Mouse (Mus musculus): ENCODE measurements around the gene Wdr18. TPM values are rescaled to one million over a fixed set of nuclear protein-coding genes. Genes with fewer than 3 reads are reported as not detected.

Gene Wdr18
- 10 to 100 TPM; 54.5 to 63.1 TPM for total RNA-seq (2023)

DNA sequence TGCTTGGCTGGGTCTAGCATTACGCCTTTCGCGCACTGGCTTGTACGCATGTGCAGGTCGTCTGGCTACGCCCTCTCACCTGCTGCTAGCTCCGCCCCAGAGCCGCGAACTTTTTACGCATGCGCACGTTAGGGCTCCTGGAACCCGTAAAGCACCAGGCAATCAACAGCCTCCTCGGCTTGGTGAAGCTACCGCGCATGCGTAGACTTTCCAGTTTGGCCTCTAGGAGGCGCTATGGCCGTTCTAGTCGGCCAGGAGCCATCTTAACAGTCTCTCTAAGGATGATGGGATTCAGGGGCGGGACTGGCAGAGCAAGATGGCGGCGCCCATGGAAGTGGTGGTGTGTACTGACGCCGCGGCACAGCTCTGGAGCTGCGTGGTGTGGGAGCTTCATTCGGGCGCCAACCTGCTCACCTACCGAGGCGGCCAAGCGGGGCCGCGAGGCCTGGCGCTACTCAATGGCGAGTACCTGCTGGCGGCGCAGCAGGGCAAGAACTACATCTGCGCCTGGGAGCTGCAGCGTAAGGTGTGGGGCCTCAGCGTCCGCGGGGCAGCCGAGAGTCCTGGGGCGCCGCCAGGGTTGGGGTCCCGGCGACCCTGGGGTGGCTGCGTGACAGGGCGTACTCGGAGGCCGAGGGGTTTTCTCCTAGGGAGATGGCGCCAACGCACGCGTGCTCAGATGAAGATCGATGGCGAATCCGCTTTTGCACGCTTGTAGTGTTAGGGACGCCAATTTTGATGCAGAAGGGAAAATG lies at the start of gene Wdr18:
Wdr18 (plus strand) TSS at position 306 of the 755 bp plus-strand sequence.

DNA sequence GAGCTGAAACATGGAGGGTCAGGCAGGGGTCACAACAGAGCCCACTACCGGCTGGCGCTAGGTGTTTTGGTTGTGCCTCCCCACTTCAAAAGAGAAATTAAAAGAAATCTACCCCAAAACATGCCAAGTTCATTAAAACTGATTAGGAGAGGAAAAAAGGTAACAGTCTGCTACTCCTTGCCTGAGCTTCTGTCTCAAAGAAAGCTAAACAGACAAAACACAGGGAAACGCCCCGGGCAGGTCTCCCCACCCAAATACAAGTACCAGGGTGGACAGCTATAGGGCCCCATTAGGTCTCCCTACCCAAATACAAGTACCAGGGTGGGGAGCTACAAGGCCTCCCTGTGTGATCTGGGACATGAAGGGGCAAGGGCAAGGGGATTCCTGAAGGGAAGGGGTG lies 49.4 kb upstream of the Wdr18 start, which contains the start of gene Gm26602:
Gm26602 (plus strand) TSS at position 301 of the 400 bp plus-strand sequence.

DNA sequence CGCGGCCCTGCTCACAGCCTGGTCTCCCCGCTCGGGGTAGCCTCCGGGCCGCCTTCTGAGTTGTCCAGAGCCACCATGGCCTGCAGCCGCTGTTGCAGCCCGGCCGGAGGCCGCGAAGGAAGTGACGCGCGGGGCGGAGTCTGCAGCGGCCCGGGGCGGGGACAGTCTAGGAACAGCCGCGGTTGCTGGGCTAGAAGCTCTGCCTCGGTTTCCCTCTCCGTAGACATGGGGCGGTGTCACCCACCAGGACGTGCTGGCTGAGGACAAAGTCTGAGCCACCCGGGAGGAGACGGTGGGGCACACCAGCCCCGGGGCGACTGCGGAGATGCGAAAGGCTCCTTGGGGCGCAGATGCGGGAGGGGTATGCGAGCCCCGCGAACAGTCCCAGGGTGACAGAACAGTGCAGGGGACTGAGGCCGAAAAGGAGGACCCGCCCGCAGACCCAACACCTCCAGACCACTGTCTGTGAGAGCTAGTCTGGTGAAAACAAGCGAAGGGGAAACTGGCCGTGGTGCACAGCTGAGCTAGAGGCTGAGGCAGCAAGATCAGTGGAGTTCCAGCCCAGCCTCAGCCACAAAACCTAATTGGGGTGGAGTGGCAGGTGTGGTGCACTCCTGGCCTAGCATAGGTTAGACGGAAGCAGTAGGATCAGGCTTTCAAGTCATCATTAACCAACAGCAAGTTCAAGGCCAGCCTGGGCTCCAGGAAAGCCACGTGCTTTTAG lies 43.0 kb upstream of the Wdr18 start, which contains the start of gene Kiss1r:
Kiss1r (plus strand) TSS at position 164 of the 724 bp plus-strand sequence.

DNA sequence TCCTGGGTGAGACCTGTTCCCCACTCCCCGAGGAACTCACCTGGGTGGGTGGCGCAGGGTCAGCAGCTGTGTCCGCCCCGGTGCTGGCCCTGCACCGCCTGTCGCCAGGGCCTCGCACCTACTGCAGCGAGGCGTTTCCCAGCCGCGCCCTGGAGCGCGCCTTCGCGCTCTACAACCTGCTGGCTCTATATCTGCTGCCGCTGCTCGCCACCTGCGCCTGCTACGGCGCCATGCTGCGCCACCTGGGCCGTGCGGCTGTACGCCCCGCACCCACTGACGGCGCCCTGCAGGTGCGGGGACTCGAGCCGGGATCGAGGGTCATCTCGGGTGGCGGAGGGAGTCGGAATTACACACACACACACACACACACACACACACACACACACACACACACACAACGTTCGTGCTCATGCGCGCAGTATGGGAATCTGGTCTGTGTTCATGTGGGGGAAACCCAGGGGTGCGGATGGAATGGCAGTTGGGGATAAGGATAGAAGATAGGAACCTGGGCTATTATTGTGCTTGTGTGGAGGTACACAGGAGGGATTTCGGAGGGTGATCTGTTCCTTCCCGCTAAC lies 38.9 kb upstream of the Wdr18 start, which contains the start of gene R3hdm4:
R3hdm4 (minus strand) TSS at position 251 of the 578 bp plus-strand sequence.

DNA sequence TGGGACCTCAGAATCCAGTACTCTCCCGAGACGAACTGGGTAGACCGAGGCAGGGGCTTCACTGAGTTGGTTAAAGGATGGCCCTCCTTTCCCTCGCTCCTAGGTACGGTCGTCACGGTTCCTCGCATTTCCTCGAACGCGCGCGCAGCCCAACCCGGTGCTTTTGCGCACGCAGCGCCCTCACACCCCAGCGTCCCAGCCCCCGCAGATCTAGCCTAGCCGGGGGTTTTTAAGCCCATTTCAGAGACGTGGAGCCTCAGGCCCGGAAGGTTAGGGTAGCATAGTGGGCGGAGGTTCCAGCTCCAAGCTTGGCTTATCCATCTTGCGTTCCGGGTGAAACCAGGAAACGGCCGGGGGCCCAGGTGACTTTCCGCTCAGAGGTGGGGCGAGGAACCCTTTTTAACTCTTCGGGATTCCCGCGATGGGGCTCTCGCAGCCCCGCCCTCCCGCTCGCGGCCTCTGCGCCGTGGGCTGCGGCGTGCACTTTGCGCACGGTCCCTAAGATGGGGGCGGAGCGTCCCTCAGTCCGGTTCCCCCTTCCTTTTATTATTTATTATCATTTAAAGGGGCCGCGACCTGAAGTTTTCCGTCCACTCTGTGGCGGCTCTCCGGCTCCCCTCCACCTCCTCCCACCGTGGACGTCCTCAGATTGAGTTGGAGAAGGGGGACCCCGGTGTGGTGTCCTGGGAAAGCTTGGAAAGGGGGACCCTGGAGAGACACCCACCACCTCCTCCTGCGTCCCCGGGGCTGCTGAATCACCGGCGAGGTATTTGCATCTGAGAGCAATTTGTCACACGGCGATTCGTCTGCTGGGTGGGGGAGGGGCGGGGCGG lies 33.2 kb upstream of the Wdr18 start, which contains the start of gene Arid3a:
Arid3a (plus strand) TSS at position 553 of the 833 bp plus-strand sequence.

DNA sequence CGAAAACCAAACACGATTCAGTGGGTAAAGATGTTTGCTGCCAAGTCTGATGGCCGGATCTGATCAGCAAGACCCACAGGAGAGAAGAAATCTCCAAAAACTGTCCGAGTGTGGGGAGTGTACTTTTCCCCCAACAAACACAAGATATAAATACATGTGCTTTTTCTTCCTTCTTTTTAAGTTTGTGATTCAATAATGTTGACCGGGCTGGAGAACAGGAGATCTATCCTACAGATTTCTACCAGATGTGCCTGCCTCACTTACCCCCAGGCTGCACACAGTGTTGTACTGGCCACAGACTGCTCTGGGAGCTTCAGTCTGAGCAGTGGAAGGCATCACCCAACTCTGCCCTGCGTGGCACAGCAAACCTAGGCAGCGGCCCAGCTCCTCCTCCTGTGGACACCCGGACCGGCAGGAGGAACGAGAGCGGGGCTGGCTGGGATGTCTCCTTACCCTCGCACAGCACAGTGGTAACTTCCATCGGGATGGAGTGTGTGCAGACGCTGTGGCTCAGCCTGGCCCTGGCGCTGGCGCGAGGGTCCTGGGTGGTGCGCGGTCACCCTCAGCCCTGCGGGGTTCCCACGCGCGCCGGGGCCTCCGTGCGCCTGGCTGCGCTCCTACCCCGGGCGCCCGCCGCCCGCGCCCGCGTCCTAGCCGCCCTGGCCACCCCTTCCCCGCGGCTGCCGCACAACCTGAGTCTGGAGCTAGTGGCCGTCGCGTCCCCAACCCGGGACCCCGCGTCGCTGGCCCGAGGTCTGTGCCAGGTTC lies 10.6 kb downstream of the Wdr18 start, which contains the start of gene Grin3b:
Grin3b (plus strand) TSS at position 301 of the 768 bp plus-strand sequence.

DNA sequence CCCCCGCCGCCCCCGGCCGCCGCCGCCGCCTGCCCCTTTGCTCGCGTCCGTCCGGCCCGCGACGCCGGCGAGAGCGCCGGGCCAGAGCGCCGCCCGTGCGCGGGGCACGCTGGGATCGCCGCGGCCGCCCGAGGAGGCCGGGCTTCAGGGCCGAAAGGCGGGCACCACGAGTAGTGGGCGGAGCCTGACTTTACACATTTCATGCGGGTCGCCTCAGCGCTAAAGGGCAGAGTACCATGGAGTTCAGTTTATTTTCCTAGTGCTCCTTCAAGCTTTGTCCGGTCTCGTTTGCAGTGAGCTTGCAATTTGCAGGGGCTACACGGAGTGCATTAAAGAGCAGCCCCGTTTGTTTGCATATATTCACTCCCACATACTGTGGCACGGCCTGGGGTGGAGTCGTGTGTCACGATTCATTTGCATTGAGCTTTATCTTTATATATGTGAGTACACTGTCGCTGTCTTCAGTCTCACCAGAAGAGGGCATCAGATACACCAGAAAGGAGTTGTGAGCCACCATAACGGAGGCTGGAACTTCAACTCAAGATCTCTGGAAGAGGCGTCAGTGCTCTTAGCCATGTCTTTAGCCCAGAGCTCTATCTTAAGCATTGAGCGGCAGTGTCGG lies 24.4 kb downstream of the Wdr18 start, which contains the start of gene Tmem259:
Tmem259 (minus strand) TSS at position 136 of the 622 bp plus-strand sequence.

DNA sequence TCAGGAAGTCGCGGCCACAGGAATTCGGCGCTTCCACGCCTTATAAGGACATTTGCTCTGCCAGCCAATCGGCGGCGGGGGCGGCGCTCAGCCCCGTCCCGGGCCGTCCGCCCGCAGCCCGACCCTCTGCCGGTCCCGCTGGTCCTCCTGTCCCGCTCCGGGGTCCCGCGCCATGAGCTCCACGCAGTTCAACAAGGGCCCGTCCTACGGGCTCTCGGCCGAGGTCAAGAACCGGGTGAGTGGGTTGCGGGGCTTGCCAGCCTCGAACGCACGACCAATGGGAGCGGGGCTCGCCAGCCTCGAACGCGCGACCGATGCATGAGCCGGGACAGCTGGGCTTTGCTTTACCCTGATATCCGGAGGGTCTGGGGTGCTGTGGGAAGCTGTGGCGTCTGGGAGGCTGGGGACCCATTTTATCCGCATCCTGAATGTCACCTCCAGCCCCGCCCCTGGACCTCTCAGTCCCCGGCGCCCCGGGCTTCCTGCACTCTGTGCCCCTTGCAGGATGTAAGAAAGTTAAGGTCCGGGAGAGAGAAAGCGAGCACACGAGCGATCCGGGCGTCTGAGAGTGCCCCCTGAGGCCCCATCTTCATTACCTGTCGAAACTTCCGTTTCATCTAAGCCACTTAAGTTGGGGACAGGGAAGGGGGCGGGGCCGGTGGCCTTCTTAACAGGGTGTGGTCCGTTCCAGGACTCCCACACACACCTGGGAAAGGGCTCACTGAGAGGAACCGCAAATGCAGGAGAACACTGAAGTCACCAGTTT lies 28.7 kb downstream of the Wdr18 start, which contains the start of gene Cnn2:
Cnn2 (plus strand) TSS at position 79 of the 766 bp plus-strand sequence.

DNA sequence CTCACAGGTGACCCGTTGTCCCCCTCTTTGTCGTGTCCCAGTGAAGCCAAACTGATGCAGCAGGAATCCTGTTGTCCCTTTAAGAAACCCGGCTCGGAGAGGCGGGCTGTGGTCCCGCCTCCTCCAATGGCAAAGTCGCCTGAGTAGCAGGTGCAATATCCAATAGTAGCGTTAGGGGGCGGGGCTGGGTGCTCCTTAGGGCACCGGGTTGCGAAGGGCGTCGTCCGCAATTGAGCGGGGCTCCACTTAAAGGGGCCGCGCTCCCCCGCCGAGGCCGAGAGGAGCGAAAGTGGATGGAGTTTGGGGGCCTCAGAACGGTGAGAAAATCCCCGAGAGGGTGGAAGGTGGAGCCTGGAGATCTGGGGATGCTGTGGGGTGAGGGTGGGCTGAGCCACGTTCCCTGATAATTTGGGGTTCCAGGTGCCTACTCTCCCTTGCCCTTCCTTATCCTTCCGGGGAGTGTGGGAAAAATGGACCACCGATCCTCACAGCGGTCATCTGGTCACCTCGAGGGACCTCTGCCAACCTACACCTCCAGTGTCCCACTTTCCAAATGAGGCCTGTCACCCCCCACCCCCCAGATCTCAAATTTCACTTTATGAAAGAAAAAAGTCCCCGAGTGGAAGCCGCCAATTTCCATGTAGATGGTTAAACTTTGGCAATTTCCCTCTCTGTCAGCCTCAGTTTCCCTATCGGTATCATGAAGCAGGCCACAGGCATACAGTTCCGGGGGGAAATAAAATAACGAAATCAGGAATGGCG lies 36.5 kb downstream of the Wdr18 start, which contains the start of gene Abca7:
Abca7 (plus strand) TSS at position 223 of the 762 bp plus-strand sequence.

DNA sequence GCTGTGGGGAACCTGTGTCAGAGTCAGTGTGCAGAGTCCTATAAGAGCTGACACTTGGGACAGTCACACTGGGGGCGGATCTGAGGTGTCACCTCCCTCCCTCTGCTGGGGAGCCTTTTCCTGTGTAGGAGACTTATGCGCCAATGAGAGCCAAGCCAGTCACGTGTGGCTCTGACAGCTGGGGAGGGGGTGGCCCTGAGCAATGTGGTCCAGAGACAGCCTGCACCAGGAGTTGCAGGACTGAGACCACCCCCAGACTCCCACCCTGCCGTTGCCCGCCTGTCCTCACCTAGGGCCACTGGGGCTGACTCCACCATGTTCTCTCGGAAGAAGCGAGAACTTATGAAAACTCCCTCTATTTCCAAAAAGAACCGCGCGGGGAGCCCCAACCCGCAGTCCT lies 56.6 kb downstream of the Wdr18 start, which contains the start of gene Arhgap45:
Arhgap45 (plus strand) TSS at position 143 of the 400 bp plus-strand sequence.

Other genes starting within 250 kb of the Wdr18 start
- under 1 TPM; 0.18 to 0.23 TPM for gene Hcn2, start 243.5 kb upstream of the Wdr18 start, total RNA-seq (2023)
- gene Polrmt, start 213.6 kb upstream of the Wdr18 start, total RNA-seq (2023), result 10 to 100 TPM; 59.1 to 62.3 TPM
- gene Fgf22, start 205.1 kb upstream of the Wdr18 start, total RNA-seq (2023), result not detected
- gene Rnf126, start 193.2 kb upstream of the Wdr18 start, total RNA-seq (2023), result 10 to 100 TPM; 63.3 to 64.6 TPM
- gene Fstl3, start 182.9 kb upstream of the Wdr18 start, total RNA-seq (2023), result 1 to 10 TPM in 1 of 2 experiments, under 1 TPM in 1; 0.56 to 1.4 TPM
- gene Prss57, start 169.2 kb upstream of the Wdr18 start, total RNA-seq (2023), result not detected
- gene Palm, start 166.6 kb upstream of the Wdr18 start, total RNA-seq (2023), result 1 to 10 TPM; 3.0 to 4.1 TPM
- gene Misp, start 139.2 kb upstream of the Wdr18 start, total RNA-seq (2023), result not detected
- 100 to 1,000 TPM; 649 to 687 TPM for gene Ptbp1, start 105.7 kb upstream of the Wdr18 start, total RNA-seq (2023)
- not detected for gene Prtn3, start 85.7 kb upstream of the Wdr18 start, total RNA-seq (2023)
- gene Plppr3, start 85.5 kb upstream of the Wdr18 start, total RNA-seq (2023), result not detected
- gene Elane, start 73.9 kb upstream of the Wdr18 start, total RNA-seq (2023), result under 1 TPM in 1 of 2 experiments, not detected in 1; 0.58 TPM
- gene Cfd, start 69.3 kb upstream of the Wdr18 start, total RNA-seq (2023), result not detected
- 10 to 100 TPM; 62.1 to 71.7 TPM for gene Med16, start 51.2 kb upstream of the Wdr18 start, total RNA-seq (2023)
- gene Gm26602, start 49.3 kb upstream of the Wdr18 start, total RNA-seq (2023), result not detected
- gene Kiss1r, start 43.2 kb upstream of the Wdr18 start, total RNA-seq (2023), result 1 to 10 TPM in 1 of 2 experiments, under 1 TPM in 1; 0.98 to 1.2 TPM
- 100 to 1,000 TPM in 1 of 2 experiments, 10 to 100 TPM in 1; 99.7 to 103 TPM for gene R3hdm4, start 38.9 kb upstream of the Wdr18 start, total RNA-seq (2023)
- 10 to 100 TPM in 1 of 2 experiments, 1 to 10 TPM in 1; 9.3 to 12.5 TPM for gene Arid3a, start 33.1 kb upstream of the Wdr18 start, total RNA-seq (2023)
- under 1 TPM in 1 of 2 experiments, not detected in 1; 0.89 TPM for gene Grin3b, start 10.6 kb downstream of the Wdr18 start, total RNA-seq (2023)
- gene Tmem259, start 24.2 kb downstream of the Wdr18 start, total RNA-seq (2023), result 100 to 1,000 TPM; 152 to 155 TPM
- gene Cnn2, start 28.4 kb downstream of the Wdr18 start, total RNA-seq (2023), result 100 to 1,000 TPM; 509 to 532 TPM
- 10 to 100 TPM; 75.4 to 82.6 TPM for gene Abca7, start 36.3 kb downstream of the Wdr18 start, total RNA-seq (2023)
- 100 to 1,000 TPM; 853 to 885 TPM for gene Arhgap45, start 56.5 kb downstream of the Wdr18 start, total RNA-seq (2023)
- gene Polr2e, start 79.6 kb downstream of the Wdr18 start, total RNA-seq (2023), result 10 to 100 TPM; 71.1 to 85.2 TPM
- gene Gpx4, start 87.0 kb downstream of the Wdr18 start, total RNA-seq (2023), result 100 to 1,000 TPM; 155 to 180 TPM
- gene Sbno2, start 145.4 kb downstream of the Wdr18 start, total RNA-seq (2023), result 10 to 100 TPM; 97.7 to 98.5 TPM
- 100 to 1,000 TPM; 136 to 156 TPM for gene Stk11, start 155.7 kb downstream of the Wdr18 start, total RNA-seq (2023)
- gene Atp5d, start 178.5 kb downstream of the Wdr18 start, total RNA-seq (2023), result 100 to 1,000 TPM; 157 to 178 TPM
- 10 to 100 TPM; 28.2 to 29.0 TPM for gene Cbarp, start 180.7 kb downstream of the Wdr18 start, total RNA-seq (2023)
- gene Midn, start 188.1 kb downstream of the Wdr18 start, total RNA-seq (2023), result 100 to 1,000 TPM; 102 to 113 TPM
- gene Cirbp, start 205.8 kb downstream of the Wdr18 start, total RNA-seq (2023), result 100 to 1,000 TPM; 113 to 134 TPM
- 10 to 100 TPM; 15.1 to 16.3 TPM for gene 1600002K03Rik, start 212.8 kb downstream of the Wdr18 start, total RNA-seq (2023)
- under 1 TPM; 0.27 to 0.41 TPM for gene Efna2, start 219.3 kb downstream of the Wdr18 start, total RNA-seq (2023)

All from T-cell, adult 66 days (primary cell).